Mouse (Mus musculus) hindbrain, postnatal 0 days (tissue): Measurements from ENCODE around the gene Setmar. TPM values are rescaled to one million over a fixed set of nuclear protein-coding genes. Genes with fewer than 3 reads are reported as not detected.

Experiments
- ATAC-seq: fragments of 200-750 bp; cut with Nextera tagmentation; 2 replicates; pipeline ENCODE4 v1.8.0; 2017; ENCODE audit warnings: mild to moderate bottlenecking, moderate TSS enrichment, moderate library complexity
- DNase-seq: peaks from one replicate; pipeline ENCODE4 v3.0.0-alpha.2; 2015; ENCODE audit warnings: low spot score
- H3K27ac ChIP-seq: fragments of 300-500 bp; sonication (generic); 2 replicates; pipeline ENCODE4 v1.5.1; 2014; ENCODE audit warnings: mild to moderate bottlenecking
- H3K27me3 ChIP-seq: fragments of 300-500 bp; sonication (generic); 2 replicates; pipeline ENCODE4 v1.6.1; 2014; ENCODE audit warnings: low read length, mixed read lengths; ENCODE audit not compliant: insufficient read depth
- H3K36me3 ChIP-seq: fragments of 300-500 bp; sonication (generic); 2 replicates; pipeline ENCODE4 v1.6.1; 2014; ENCODE audit warnings: low read length, mixed read lengths; ENCODE audit not compliant: insufficient read depth
- H3K4me1 ChIP-seq: fragments of 300-500 bp; sonication (generic); 2 replicates; pipeline ENCODE4 v1.6.1; 2014; ENCODE audit warnings: antibody characterized with exemption, low read length, mixed read lengths; ENCODE audit not compliant: insufficient read depth
- H3K4me2 ChIP-seq: fragments of 300-500 bp; sonication (generic); 2 replicates; pipeline ENCODE4 v1.6.1; 2014; ENCODE audit warnings: low read depth, mild to moderate bottlenecking, low read length, moderate library complexity, mixed read lengths
- H3K4me3 ChIP-seq: fragments of 300-500 bp; sonication (generic); 2 replicates; pipeline ENCODE4 v1.5.1; 2014; ENCODE audit warnings: low read length
- H3K9ac ChIP-seq: fragments of 300-500 bp; sonication (generic); replicated peaks from 2 replicates; pipeline ENCODE4 v1.6.1; 2014; ENCODE audit warnings: mild to moderate bottlenecking, low read length, moderate library complexity, mixed read lengths
- H3K9me3 ChIP-seq: fragments of 300-500 bp; sonication (generic); 2 replicates; pipeline ENCODE4 v1.6.1; 2016; ENCODE audit warnings: low read length, mixed read lengths
- CTCF ChIP-seq: IDR thresholded peaks from 2 replicates; pipeline ENCODE4 v1.5.1; 2016; ENCODE audit warnings: antibody characterized with exemption, control low read depth, low read depth
- WGBS: fragments of 180-500 bp; shearing (Covaris S2); extraction: QIAGEN DNeasy Blood & Tissue Kit; methylation state at CpG from one replicate; pipeline ENCODE4 v1.1.7; 2014; 5-methylcytosine and 5-hydroxymethylcytosine counted together
- polyA plus RNA-seq: library from polyadenylated mRNA; unstranded; fragments of >200 nt; fragmentation: Nextera tagmentation; extraction: Ambion mirVana; gene quantifications from 2 replicates; pipeline ENCODE4 v1.2.1, GENCODE M21; 2015
- total RNA-seq: library from RNA; depleted of rRNA; stranded (reverse); fragments of >200 nt; gene quantifications from 2 replicates; pipeline ENCODE4 v1.2.3, GENCODE M21; 2014; rRNA removed

Setmar gene
- total and polyA plus RNA-seq, 2 experiments from 2014 or later: 1.8 to 2.0 TPM

- no peaks in the 10 kb centered on the region for H3K4me1 ChIP-seq
- H3K27me3 ChIP-seq: no peaks in the 10 kb centered on the region
Observed at GRCm38 (mm10) chr6:108107376-108107775, 42.5 kb downstream of the Setmar start.

GRCm38 (mm10) chr6:108110336-108110735, 45.5 kb downstream of the Setmar start:
- 64% methylated on average over 4 of the region's 4 CpGs for WGBS
- H3K4me1 ChIP-seq: no peaks in the 10 kb centered on the region
- no peak overlapping the region for H3K9ac ChIP-seq
- no peaks in the 10 kb centered on the region for H3K27me3 ChIP-seq
- no peak overlapping the region for H3K4me3 ChIP-seq
- 0 out of 2 replicates have a peak, but pooled peaks have one; percentile 32 for ATAC-seq
- H3K9me3 ChIP-seq: no peaks in the 10 kb centered on the region
- no peak overlapping the region for H3K4me2 ChIP-seq
- no peaks in the 10 kb centered on the region; the same call in 1 of the 2 replicates for H3K36me3 ChIP-seq
- DNase-seq: no peak
- no peak for TF ChIP-seq CTCF
- H3K27ac ChIP-seq: no peak overlapping the region

More at GRCm38 (mm10) chr6:108107376-108107775, 42.5 kb downstream of the Setmar start:
- no peak for TF ChIP-seq CTCF
- Histone ChIP-seq H3K36me3 (no peaks in the 10 kb centered on the region; the same call in 1 of the 2 replicates), H3K9ac (no peak overlapping the region), H3K4me3 (no peak overlapping the region), H3K9me3 (no peaks in the 10 kb centered on the region), H3K4me2 (no peak overlapping the region), H3K27ac (no peak overlapping the region)
- ATAC-seq: no peak
- DNase-seq: no peak

GRCm38 (mm10) chr6:108111693-108112092, 46.8 kb downstream of the Setmar start:
- TF ChIP-seq CTCF: no peak
- DNase-seq (no peak), ATAC-seq (no peak)
- no peak overlapping the region for H3K9ac ChIP-seq
- H3K9me3 ChIP-seq: no peaks in the 10 kb centered on the region
- no peak overlapping the region for H3K4me3 ChIP-seq
- H3K36me3 ChIP-seq: no peaks in the 10 kb centered on the region; the same call in 1 of the 2 replicates
- no peaks in the 10 kb centered on the region for H3K27me3 ChIP-seq
- H3K4me1 ChIP-seq: no peaks in the 10 kb centered on the region
- H3K27ac ChIP-seq: no peak overlapping the region
- H3K4me2 ChIP-seq: no peak overlapping the region

- Histone ChIP-seq H3K36me3 (no peaks in the 10 kb centered on the region; the same call in 1 of the 2 replicates), H3K4me2 (no peak overlapping the region), H3K4me3 (no peak overlapping the region), H3K27ac (no peak overlapping the region), H3K9me3 (no peaks in the 10 kb centered on the region), H3K4me1 (no peaks in the 10 kb centered on the region), H3K27me3 (no peaks in the 10 kb centered on the region), H3K9ac (no peak overlapping the region)
- no peak for ATAC-seq
- TF ChIP-seq CTCF: no peak
- DNase-seq: no peak
- WGBS: 100% methylated on average over 1 of the region's 1 CpGs
Observed at GRCm38 (mm10) chr6:108114971-108115370, 50.1 kb downstream of the Setmar start.

GRCm38 (mm10) chr6:108117881-108118280, 53.0 kb downstream of the Setmar start:
- Histone ChIP-seq H3K9ac (no peak overlapping the region), H3K27me3 (no peaks in the 10 kb centered on the region), H3K4me3 (no peak overlapping the region), H3K4me2 (no peak overlapping the region), H3K36me3 (no peaks in the 10 kb centered on the region; the same call in 1 of the 2 replicates), H3K27ac (no peak overlapping the region), H3K9me3 (no peaks in the 10 kb centered on the region), H3K4me1 (no peaks in the 10 kb centered on the region)
- DNase-seq (no peak), ATAC-seq (no peak)
- 93% methylated on average over 6 of the region's 6 CpGs for WGBS
- no peak for TF ChIP-seq CTCF

GRCm38 (mm10) chr6:108125474-108125873, 60.6 kb downstream of the Setmar start:
- TF ChIP-seq CTCF: no peak
- Histone ChIP-seq H3K36me3 (no peaks in the 10 kb centered on the region), H3K4me3 (no peak overlapping the region), H3K4me1 (no peaks in the 10 kb centered on the region), H3K4me2 (no peak overlapping the region), H3K27me3 (no peaks in the 10 kb centered on the region), H3K9ac (no peak overlapping the region), H3K27ac (no peak overlapping the region), H3K9me3 (no peaks in the 10 kb centered on the region)
- WGBS: 78% methylated on average over 1 of the region's 1 CpGs
- DNase-seq: no peak
- no peak for ATAC-seq

GRCm38 (mm10) chr6:108126631-108127030, 61.8 kb downstream of the Setmar start:
- Histone ChIP-seq H3K4me1 (no peaks in the 10 kb centered on the region), H3K36me3 (no peaks in the 10 kb centered on the region), H3K9ac (no peak overlapping the region), H3K4me2 (no peak overlapping the region), H3K4me3 (no peak overlapping the region), H3K27ac (no peak overlapping the region), H3K9me3 (no peaks in the 10 kb centered on the region), H3K27me3 (no peaks in the 10 kb centered on the region)
- 80% methylated on average over 3 of the region's 3 CpGs for WGBS
- DNase-seq: no peak
- TF ChIP-seq CTCF: no peak
- no peak for ATAC-seq

Other genes with a start within 250 kb of the Setmar start
- 22.5 and 30.3 TPM in 2 replicates for gene Sumf1, start 120.5 kb downstream of the Setmar start, total RNA-seq
- gene Sumf1, start 120.5 kb downstream of the Setmar start, polyA plus RNA-seq: 14.4 and 15.8 TPM in 2 replicates
- 35.4 and 47.1 TPM in 2 replicates for gene Itpr1, start 148.1 kb downstream of the Setmar start, total RNA-seq
- 7.2 and 8.4 TPM in 2 replicates for gene Itpr1, start 148.1 kb downstream of the Setmar start, polyA plus RNA-seq